Mouse (Mus musculus): ENCODE results near the gene Slitrk4. TPM values are rescaled to one million over a fixed set of nuclear protein-coding genes. Genes with fewer than 3 reads are reported as not detected.

The Slitrk4 gene
- 21.0 and 24.0 TPM in 2 replicates for polyA plus RNA-seq (2015; fragmentation: Nextera tagmentation; extraction: Ambion mirVana)

DNA sequence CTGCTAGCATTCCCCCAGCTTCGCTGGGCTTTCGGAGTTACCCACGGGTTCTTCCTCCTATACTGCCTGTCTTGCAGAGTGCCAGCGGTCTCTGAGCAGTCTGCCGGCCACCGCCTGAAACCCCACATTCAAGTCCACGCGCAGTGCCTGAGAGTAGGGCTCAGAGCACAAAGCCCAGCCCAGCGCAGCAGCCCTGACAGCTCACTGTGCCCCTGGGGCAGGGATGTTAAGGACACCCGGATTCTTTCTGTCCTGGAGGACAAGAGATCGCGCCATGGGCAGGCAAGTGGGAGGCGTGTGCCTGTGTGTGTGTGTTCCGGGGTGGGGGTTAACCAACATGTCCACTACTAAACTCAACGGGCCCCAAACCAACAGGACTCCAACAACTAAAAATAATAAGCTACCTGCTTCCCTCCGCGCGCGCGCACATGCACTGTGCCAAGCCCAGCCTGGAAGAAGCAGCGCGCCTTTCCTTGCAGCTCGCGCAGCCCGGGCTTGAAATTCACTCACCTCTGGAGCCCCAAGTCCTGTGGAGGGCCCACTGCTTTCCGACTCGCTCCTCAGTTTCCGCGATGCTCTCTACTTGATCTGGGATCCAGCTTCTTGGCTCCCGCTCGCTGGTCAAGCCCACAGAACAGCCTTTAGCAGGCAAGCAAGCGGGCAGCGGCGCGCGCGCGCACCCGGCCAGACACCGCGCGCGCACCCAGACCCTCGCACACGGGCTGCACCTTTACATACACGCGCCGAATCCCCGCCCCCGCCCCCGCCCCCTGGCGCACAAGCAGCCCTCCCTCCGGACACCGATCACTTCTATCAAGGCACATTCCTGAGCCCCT lies at the start of gene Slitrk4:
Gene Slitrk4, minus strand, starts transcription at position 707 of the 836 bp plus-strand sequence.
- Histone ChIP-seq H3K36me3 (no peaks in the 10 kb centered on the region), H3K9me3 (replicated peaks) (no peaks in the 10 kb centered on the region), H3K27me3 (replicated peaks) (no peaks in the 10 kb centered on the region), H3K27ac (replicated peaks) (peak within 1 kb of the TSS; percentile 81), H3K4me2 (peak within 1 kb of the TSS; percentile 58), H3K9ac (replicated peaks) (peak within 1 kb of the TSS; percentile 55), H3K4me3 (replicated peaks) (peak within 1 kb of the TSS; percentile 56), H3K4me1 (no peaks in the 10 kb centered on the region)
- peak; percentile 84 for ATAC-seq (ENCODE audit: low FRiP score)
- 15% methylated on average over 54 of the region's 54 CpGs for WGBS

- Histone ChIP-seq H3K4me1 (no peaks in the 10 kb centered on the region), H3K9me3 (replicated peaks) (no peaks in the 10 kb centered on the region), H3K36me3 (no peaks in the 10 kb centered on the region), H3K27ac (replicated peaks) (no peak overlapping the region), H3K27me3 (replicated peaks) (no peaks in the 10 kb centered on the region), H3K4me2 (no peak overlapping the region), H3K9ac (replicated peaks) (no peak overlapping the region), H3K4me3 (replicated peaks) (no peak overlapping the region)
- no peak for ATAC-seq (ENCODE audit: low FRiP score)
- WGBS: 68% methylated on average over 2 of the region's 2 CpGs
Measured at GRCm38 (mm10) chrX:64319501-64319900, 42.7 kb upstream of the Slitrk4 start.

DNA sequence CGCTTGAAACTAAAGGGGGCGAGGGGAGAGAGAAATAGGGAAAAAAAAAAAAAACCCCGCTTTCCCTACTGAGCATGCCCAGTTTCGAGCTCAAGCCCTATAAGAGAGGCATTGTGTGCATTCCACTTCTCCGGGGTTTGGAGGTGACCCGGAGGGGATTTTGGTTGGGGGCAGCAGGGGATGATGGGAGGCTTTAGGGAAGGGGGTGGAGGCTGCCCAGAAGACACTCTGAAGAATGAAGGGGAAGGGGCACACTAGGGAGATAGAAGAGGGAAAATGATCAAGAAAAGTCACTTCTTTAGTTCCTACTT lies 1.1 kb upstream of the Slitrk4 start:
- no peaks in the 10 kb centered on the region for H3K27me3 ChIP-seq (replicated peaks)
- no peaks in the 10 kb centered on the region for H3K36me3 ChIP-seq
- no peak overlapping the region for H3K27ac ChIP-seq (replicated peaks)
- H3K4me2 ChIP-seq: peak overlapping the region; percentile 58
- H3K4me1 ChIP-seq: no peaks in the 10 kb centered on the region
- H3K9ac ChIP-seq (replicated peaks): no peak overlapping the region
- peak overlapping the region; percentile 56 for H3K4me3 ChIP-seq (replicated peaks)
- 22% methylated on average over 6 of the region's 6 CpGs for WGBS
- no peaks in the 10 kb centered on the region for H3K9me3 ChIP-seq (replicated peaks)
- ATAC-seq (ENCODE audit: low FRiP score): peak; percentile 22; the same call in 1 of the 2 replicates

GRCm38 (mm10) chrX:64277126-64277990 lies 562 bp upstream of the Slitrk4 start:
- 11% methylated on average over 13 of the region's 22 CpGs for WGBS
- H3K9me3 ChIP-seq (replicated peaks): no peaks in the 10 kb centered on the region
- ATAC-seq (ENCODE audit: low FRiP score): no peak; the same call in 1 of the 2 replicates
- H3K27ac ChIP-seq (replicated peaks): peak overlapping the region; percentile 81
- H3K4me2 ChIP-seq: peak overlapping the region; percentile 58
- H3K36me3 ChIP-seq: no peaks in the 10 kb centered on the region
- peak overlapping the region; percentile 56 for H3K4me3 ChIP-seq (replicated peaks)
- H3K9ac ChIP-seq (replicated peaks): peak overlapping the region; percentile 55
- H3K4me1 ChIP-seq: no peaks in the 10 kb centered on the region
- H3K27me3 ChIP-seq (replicated peaks): no peaks in the 10 kb centered on the region

GRCm38 (mm10) chrX:64275501-64276289 lies 1.1 kb downstream of the Slitrk4 start:
- peak overlapping the region; percentile 56 for H3K4me3 ChIP-seq (replicated peaks)
- H3K4me2 ChIP-seq: peak overlapping the region; percentile 58
- WGBS: 11% methylated on average over 38 of the region's 41 CpGs

GRCm38 (mm10) chrX:64263481-64263880 lies 13.3 kb downstream of the Slitrk4 start:
- no peak for ATAC-seq (ENCODE audit: low FRiP score)

More at GRCm38 (mm10) chrX:64275501-64276289, 1.1 kb downstream of the Slitrk4 start:
- H3K9me3 ChIP-seq (replicated peaks): no peaks in the 10 kb centered on the region
- H3K27me3 ChIP-seq (replicated peaks): no peaks in the 10 kb centered on the region
- H3K36me3 ChIP-seq: no peaks in the 10 kb centered on the region
- H3K4me1 ChIP-seq: no peaks in the 10 kb centered on the region
- H3K27ac ChIP-seq (replicated peaks): peak overlapping the region; percentile 81
- peak overlapping the region; percentile 55 for H3K9ac ChIP-seq (replicated peaks)
- ATAC-seq (ENCODE audit: low FRiP score): peak; percentile 63

More at GRCm38 (mm10) chrX:64263481-64263880, 13.3 kb downstream of the Slitrk4 start:
- Histone ChIP-seq H3K4me1 (no peaks in the 10 kb centered on the region), H3K36me3 (no peaks in the 10 kb centered on the region), H3K27me3 (replicated peaks) (no peaks in the 10 kb centered on the region), H3K4me2 (no peak overlapping the region), H3K27ac (replicated peaks) (no peak overlapping the region), H3K4me3 (replicated peaks) (no peak overlapping the region), H3K9ac (replicated peaks) (no peak overlapping the region), H3K9me3 (replicated peaks) (no peaks in the 10 kb centered on the region)
- 76% methylated on average over 1 of the region's 1 CpGs for WGBS

Other genes with a start within 250 kb of the Slitrk4 start
- not detected in 2 replicates for gene Gm6760, start 124.8 kb downstream of the Slitrk4 start, polyA plus RNA-seq (2015; fragmentation: Nextera tagmentation; extraction: Ambion mirVana)
- not detected in 2 replicates for gene 3830417A13Rik, start 103.4 kb downstream of the Slitrk4 start, polyA plus RNA-seq (2015; fragmentation: Nextera tagmentation; extraction: Ambion mirVana)